Mouse (Mus musculus) thymus, adult 2 months (tissue): ENCODE measurements around the gene Acvr1b. TPM values are rescaled to one million over a fixed set of nuclear protein-coding genes. Genes with fewer than 3 reads are reported as not detected.

Experiments
- DNase-seq: peaks from one replicate; pipeline ENCODE4 v3.0.0; 2021
- H3K27ac ChIP-seq: fragments of 200-500 bp; 2 replicates; pipeline ENCODE4 v1.5.1; 2012; ENCODE audit warnings: low read length, control low read depth; ENCODE audit not compliant: control insufficient read depth, insufficient read depth
- H3K27me3 ChIP-seq: fragments of 200-500 bp; 2 replicates; pipeline ENCODE4 v1.6.1; 2012; ENCODE audit warnings: mild to moderate bottlenecking, low read length, moderate library complexity, mixed read lengths; ENCODE audit not compliant: control insufficient read depth, insufficient read depth
- H3K36me3 ChIP-seq: fragments of 200-500 bp; 2 replicates; pipeline ENCODE4 v1.6.1; 2012; ENCODE audit warnings: mild to moderate bottlenecking, low read length, moderate library complexity; ENCODE audit not compliant: control insufficient read depth, insufficient read depth
- H3K4me1 ChIP-seq: fragments of 200-500 bp; replicated peaks from 2 replicates; pipeline ENCODE4 v1.6.1; 2012; ENCODE audit warnings: low read length; ENCODE audit not compliant: control insufficient read depth, insufficient read depth
- H3K4me3 ChIP-seq: fragments of 200-500 bp; 2 replicates; pipeline ENCODE4 v1.5.1; 2012; ENCODE audit warnings: mild to moderate bottlenecking, low read length, control low read depth, moderate library complexity; ENCODE audit not compliant: control insufficient read depth, insufficient read depth
- CTCF ChIP-seq: fragments of 200-500 bp; IDR thresholded peaks from 2 replicates; pipeline ENCODE4 v1.5.1; 2012; ENCODE audit warnings: mild to moderate bottlenecking, control low read depth, low read length, moderate library complexity, borderline replicate concordance; ENCODE audit not compliant: control insufficient read depth, poor library complexity, insufficient read depth; ENCODE audit errors: extremely low read depth
- POLR2A ChIP-seq: fragments of 200-500 bp; IDR thresholded peaks from 2 replicates; pipeline ENCODE4 v1.6.1; 2012; ENCODE audit warnings: mild to moderate bottlenecking, low read length, control low read depth, moderate library complexity; ENCODE audit not compliant: control insufficient read depth, poor library complexity, insufficient read depth; ENCODE audit errors: extremely low read depth
- WGBS: fragments of 180-500 bp; shearing (Covaris S2); methylation state at CpG from one replicate; pipeline ENCODE4 v1.1.7; 2018; 5-methylcytosine and 5-hydroxymethylcytosine counted together
- polyA plus RNA-seq: library from polyadenylated mRNA; depleted of rRNA; stranded (reverse); fragments of >200 nt; gene quantifications from 2 replicates; pipeline ENCODE4 v1.2.3, GENCODE M21; 2012

Acvr1b gene
- polyA plus RNA-seq, 1 experiment, result 34.9 TPM

DNA sequence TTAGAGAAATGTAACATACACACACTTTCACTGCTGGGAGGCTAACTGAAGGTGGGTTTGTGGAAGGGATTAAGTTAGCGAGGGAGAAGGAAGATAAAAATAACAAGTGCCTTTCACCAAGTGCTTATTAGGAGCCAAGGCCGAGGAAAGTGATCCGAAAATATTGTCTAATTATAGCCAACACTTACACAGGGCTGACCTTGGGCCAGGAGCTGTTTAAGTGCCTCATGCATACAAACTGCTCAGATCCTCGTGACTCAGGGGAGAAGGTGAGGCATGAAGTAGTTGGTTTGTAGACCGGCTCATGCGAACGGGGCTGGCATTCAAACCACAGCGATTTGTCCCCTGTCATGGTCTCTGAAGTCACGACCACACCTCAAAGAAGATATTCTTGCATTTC lies 67.4 kb downstream of the Acvr1b start:
- no peak for TF ChIP-seq POLR2A
- TF ChIP-seq CTCF, result no peak
- 30% methylated on average over 9 of the region's 9 CpGs for WGBS
- H3K27me3 ChIP-seq, result no peaks in the 10 kb centered on the region
- no peak overlapping the region for H3K27ac ChIP-seq
- H3K36me3 ChIP-seq, result no peaks in the 10 kb centered on the region
- peaks cover 19% of the 10 kb centered on the region for H3K4me1 ChIP-seq
- no peak overlapping the region for H3K4me3 ChIP-seq
- DNase-seq, result no peak

DNA sequence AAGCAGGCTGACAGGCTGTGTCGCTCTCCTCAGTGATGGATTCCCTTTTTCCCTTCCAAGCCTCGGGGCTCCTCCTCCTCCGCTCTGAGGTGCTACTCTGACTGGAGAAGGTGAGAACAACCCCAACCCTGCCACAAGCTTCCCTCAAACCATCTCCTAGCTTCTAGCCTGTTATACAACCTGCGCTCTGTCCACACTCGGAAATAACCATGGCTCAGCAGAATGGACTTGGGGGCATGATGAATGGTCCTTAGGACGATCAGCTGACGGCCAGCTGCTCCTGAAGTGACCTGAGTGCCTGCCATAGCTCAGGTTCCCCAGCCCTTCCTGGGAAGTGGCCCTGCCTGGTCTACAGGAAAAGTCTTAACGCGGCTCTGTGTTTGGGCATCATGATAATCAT lies 68.0 kb downstream of the Acvr1b start:
- TF ChIP-seq CTCF, result no peak
- TF ChIP-seq POLR2A, result no peak
- H3K4me1 ChIP-seq, result peaks cover 17% of the 10 kb centered on the region
- no peaks in the 10 kb centered on the region for H3K27me3 ChIP-seq
- no peak overlapping the region for H3K4me3 ChIP-seq
- 92% methylated on average over 9 of the region's 9 CpGs for WGBS
- no peaks in the 10 kb centered on the region for H3K36me3 ChIP-seq
- no peak for DNase-seq
- H3K27ac ChIP-seq, result no peak overlapping the region

DNA sequence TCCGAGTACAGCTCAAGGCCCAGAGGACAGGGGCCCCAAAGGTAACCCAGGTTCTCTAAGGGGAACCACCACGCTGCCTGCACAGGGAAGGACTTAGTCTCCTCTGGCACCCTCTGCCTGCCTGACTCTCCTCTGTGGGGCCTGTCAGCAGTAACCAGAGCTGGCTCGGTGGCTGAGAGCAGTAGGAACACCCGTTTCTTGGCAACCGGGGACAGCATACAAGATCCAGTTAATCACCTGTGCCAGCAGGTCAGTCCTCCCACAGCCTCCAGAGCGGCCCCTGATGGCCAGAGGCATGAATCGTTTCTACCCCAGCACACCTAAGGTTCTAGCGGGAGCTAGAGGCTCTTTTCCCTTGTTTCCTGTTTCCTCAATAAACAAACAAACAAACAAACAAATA lies 68.8 kb downstream of the Acvr1b start:
- H3K36me3 ChIP-seq, result no peaks in the 10 kb centered on the region
- H3K4me1 ChIP-seq, result peaks cover 22% of the 10 kb centered on the region
- TF ChIP-seq POLR2A (no peak), CTCF (no peak)
- no peak overlapping the region for H3K4me3 ChIP-seq
- no peaks in the 10 kb centered on the region for H3K27me3 ChIP-seq
- H3K27ac ChIP-seq, result no peak overlapping the region
- 65% methylated on average over 8 of the region's 8 CpGs for WGBS
- DNase-seq, result no peak

DNA sequence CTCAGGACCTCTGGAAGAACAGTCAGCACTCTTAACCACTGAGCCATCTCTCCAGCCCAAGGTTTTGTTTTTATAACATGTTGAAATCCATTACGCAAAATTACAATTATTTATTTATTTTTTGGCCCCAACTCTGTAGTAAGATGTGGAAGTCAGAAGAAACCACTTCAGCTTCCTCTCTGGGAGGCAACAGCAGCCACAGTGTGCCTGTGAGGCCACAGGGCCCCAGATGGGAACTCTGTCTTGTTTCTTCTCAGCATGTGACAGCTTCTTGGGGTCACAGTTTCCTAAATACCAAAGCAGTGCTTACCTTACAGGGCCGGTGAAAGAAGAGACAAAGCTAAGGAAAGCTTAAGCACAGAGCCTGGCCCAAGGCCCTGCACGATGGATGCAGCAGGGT lies 70.1 kb downstream of the Acvr1b start:
- no peak for DNase-seq
- no peak overlapping the region; the same call in 1 of the 2 replicates for H3K27ac ChIP-seq
- 21% methylated on average over 3 of the region's 3 CpGs for WGBS
- H3K4me1 ChIP-seq, result peaks cover 28% of the 10 kb centered on the region
- H3K4me3 ChIP-seq, result no peak overlapping the region
- H3K27me3 ChIP-seq, result no peaks in the 10 kb centered on the region
- TF ChIP-seq CTCF, result no peak
- no peak for TF ChIP-seq POLR2A
- no peaks in the 10 kb centered on the region for H3K36me3 ChIP-seq

GRCm38 (mm10) chr15:101246231-101247154 lies 72.6 kb downstream of the Acvr1b start:
- peak overlapping the region; percentile 47 for H3K4me3 ChIP-seq
- no peaks in the 10 kb centered on the region for H3K27me3 ChIP-seq
- under 1% methylated on average over 56 of the region's 56 CpGs for WGBS
- H3K36me3 ChIP-seq, result no peaks in the 10 kb centered on the region
- H3K27ac ChIP-seq, result peak overlapping the region; percentile 16; the same call in 1 of the 2 replicates
- H3K4me1 ChIP-seq, result peaks cover 34% of the 10 kb centered on the region
- peak; percentile 72 for TF ChIP-seq CTCF
- TF ChIP-seq POLR2A, result peak; percentile 72
- DNase-seq, result peak; percentile 93

DNA sequence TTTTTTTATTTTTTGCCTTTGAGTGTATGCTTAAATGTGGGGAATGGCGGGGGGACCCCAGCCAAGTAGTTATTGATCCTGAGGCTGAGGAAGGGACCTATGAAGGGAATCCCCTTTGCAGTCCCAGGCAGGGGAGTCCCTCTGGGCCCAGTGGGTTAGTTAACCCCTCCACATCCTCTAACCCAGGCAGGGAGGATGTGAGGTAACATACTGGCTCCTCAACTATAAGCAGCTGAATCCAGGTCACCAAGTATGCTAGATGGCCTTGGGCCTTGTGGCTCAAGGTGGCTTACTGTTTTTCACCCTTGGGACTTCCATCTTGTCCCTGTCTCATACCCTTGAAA lies 73.3 kb downstream of the Acvr1b start:
- Histone ChIP-seq H3K27ac (peak overlapping the region; percentile 16; the same call in 1 of the 2 replicates), H3K36me3 (no peaks in the 10 kb centered on the region), H3K4me3 (no peak overlapping the region), H3K27me3 (no peaks in the 10 kb centered on the region), H3K4me1 (peaks cover 34% of the 10 kb centered on the region)
- no peak for DNase-seq
- TF ChIP-seq POLR2A (no peak), CTCF (no peak)
- 89% methylated on average over 1 of the region's 1 CpGs for WGBS
